Mouse (Mus musculus) heart, postnatal 36 days (tissue): ENCODE results near the gene Agpat3. TPM values are rescaled to one million over a fixed set of nuclear protein-coding genes. Genes with fewer than 3 reads are reported as not detected.

Source experiments
- DNase-seq, 2 experiments: peaks; one replicate each; pipeline ENCODE4 v3.0.0; 2021 to 2022
- intact Hi-C: fragments of 180-260 bp; cut with DNase I; formaldehyde crosslinking; loops from one replicate; pipeline ENCODE4 v1.15.1; 2025
- total RNA-seq, 2 experiments: library from RNA; stranded (reverse); gene quantifications; 2 replicates each; pipeline ENCODE4 v1.2.3; 2021

Agpat3 gene
- total RNA-seq, 2 experiments from 2014 or later: 232 to 266 TPM

DNA sequence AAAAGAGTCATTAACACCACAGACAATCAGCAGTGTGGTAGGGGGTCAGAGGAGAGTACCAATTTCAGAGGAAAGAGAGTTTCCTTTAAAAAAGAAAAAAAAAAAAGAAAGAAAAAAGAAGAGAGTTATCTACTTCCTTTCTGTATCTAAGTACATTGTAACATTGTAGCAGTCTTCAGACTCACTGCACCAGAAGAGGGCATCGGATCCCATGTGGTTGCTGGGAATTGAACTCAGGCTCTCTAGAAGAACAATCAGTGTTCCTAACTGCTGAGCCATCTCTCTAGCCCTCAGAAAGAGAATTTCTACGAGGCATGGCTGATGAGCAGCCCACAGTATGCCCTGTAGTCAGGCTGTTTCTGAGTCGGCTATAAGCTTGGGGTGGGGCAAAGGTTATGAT is 86.4 kb downstream of the Agpat3 start:
- DNase-seq: no peak
- intact Hi-C loops: no loop called here

DNA sequence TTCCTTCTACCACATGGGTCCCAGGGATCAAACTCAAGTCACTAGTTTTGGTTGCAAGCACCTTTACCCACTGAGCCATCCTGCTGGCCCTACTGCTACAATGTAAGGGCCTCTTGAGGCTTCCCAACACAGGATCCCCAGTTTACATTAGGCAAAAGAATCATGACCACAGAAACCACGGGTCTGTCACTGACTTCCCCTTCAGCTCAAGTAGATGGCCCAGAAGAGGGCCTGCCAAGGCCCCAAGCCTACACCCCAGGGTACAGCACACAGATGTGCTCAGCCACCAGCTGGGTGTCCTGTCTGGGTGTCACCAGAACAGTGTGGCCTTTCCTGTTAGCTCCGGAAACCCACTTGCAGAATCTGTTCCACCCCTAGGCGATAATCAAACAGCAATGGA is 87.6 kb downstream of the Agpat3 start:
- intact Hi-C loops: no loop called here
- no peak for DNase-seq

DNA sequence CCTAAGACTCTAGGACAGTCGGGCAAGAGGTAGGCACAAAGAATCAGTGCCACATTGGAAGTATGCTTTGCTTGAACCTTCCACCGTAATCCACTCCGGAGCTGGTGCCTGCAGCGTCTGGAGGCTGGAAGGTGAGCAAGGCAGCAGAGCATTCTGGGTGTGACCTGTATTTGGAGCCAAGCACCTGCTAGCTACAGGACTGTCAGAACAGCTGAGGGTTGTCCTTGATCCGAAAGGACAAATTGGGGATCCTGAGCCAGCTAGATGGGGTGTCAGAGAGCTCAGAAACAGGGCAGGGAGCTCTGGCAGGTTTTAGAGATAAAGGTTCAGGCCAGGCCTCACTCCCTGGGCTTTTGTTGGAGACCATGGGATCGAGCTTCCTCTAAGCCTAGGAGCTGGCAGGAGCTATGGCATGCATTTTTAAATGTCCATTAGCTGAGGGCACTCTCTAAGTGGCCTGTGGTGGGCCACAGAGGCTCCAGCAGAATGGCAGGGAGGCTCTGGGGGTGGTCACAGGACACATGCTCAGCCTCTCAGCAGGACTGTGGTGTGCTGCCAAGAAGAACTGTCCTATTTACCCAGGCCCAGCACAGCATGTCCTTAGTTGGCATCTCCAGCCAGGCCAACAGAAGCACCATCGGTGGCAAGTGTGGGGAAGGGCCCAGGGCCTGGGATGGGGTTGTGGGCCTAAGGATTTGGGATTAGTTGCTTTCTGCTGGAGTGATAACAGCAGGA is 91.2 kb downstream of the Agpat3 start:
- intact Hi-C loops: no loop called here
- DNase-seq: no peak

DNA sequence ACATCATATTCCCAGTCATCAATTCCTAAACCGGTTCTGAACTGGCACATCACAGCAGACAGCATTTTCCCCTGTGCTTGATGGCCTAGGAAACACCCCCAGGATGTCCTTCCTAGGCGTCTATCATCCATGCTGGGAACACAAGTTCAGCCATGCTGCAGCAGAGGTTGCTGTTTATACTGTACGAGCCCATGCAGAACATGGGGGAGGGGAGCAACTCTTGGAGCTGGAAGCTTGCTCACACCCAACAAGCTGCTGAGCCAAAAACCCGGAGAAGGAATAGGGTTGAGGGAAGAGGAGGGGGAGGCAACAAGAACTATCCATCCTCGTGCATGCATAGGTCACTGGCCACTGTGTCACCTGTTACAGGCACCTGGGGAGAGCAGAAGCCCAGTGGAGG is 92.0 kb downstream of the Agpat3 start:
- no peak for DNase-seq
- intact Hi-C loops: no loop called here

DNA sequence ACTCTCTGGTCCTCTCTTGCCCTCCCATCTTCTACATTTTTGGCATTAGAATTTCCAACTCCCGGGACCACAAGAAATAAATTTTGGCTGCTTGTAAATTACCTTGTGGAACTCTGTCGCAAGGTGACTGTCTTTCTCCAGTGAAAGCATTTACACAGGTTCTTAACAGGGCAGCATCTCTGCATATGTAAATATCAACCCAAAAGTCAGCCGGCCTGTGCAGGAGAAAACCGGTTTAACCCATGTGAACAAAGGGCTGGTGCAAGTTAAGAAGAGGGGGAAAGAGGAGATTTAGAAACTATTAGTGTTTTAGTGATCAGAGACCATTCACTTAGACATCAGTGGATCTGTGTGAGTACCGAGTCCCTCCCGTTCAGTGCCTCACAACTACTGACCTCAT is 92.6 kb downstream of the Agpat3 start:
- intact Hi-C loops: no loop called here
- no peak for DNase-seq

DNA sequence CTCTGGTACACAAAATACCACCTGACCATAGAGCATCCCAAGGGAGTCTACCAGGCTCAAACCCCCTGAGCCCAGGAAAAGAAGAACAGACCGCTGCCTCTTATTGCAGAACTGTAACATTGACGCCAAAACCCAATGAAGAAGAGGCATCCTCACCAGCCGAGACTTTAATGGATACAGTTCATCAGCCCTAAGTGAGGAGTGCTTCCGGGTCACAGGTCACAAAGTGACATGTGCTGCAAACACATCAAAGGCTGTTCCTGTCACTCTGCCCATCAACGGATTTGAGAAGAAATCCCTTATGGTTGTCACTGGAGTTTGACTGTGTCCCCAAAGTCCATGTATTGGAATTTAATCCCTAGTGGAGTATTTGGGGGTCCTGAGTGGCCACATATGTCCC is 93.1 kb downstream of the Agpat3 start:
- no peak for DNase-seq
- intact Hi-C loops: no loop called here

DNA sequence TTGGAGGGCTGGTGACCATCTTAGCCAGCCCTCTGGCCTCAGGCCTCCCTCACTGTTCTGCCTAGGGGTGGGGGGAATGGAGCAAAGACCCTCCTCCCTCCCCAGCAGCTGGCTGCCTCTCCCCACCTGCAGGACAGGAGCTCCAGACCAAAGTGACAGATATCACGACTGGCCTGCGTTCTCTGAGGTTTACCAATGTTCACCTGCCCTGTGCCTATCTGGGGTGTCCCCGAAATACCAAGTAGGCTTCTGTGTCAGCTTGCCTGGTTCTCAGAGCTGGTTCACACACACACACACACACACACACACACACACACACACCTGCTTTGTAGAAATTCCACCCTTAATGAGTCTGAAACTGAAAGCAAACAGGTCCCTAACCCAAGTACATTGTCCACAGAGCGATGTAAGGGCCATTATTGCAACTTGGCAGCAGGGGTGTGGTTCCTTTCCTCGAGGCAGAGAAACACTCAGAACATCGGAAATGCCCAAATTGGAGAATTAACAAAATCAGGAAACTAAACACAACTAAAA is 94.1 kb downstream of the Agpat3 start:
- no peak for DNase-seq
- intact Hi-C loops: no loop called here

DNA sequence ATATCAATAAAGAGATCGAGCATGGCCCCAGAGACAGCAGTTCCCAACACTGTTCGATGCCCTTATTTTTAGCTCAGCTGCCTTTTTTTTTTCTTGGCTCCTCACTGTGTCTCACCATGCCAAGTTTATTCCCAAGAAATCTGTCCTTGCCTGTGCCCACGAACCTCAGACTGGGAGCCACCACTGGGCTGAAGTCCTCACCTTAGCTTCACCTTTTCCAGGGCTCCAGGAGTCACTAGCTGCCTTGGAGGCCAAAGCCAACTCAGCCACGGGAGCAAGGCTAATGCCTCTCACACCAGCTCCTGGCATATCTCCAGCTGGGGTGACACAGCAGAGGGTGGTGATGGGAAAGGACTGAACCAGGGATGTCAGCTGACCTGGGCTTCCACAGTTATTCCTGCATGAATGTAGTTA is 96.6 kb downstream of the Agpat3 start:
- intact Hi-C loops: no loop called here

DNA sequence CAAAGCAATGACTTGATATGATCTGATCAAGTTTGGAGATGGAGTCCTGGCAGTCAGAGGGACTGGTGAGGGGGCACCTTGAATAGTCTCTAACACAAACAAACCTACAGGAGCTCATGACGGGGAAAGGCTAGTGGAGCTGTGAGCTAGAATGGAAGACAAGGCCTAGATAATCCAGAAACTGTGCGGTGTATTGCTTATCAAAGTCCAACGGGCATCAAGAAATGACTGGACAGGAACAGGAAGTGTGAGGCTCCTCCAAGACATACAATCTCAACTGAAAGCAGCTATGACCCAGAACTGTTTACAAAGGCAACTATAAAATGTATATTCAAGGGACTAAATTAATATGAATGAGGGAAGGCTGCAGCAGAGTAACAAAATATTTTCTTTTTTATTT is 105.1 kb downstream of the Agpat3 start:
- intact Hi-C loops: no loop called here
- DNase-seq: no peak

More for the DNA sequence above, 96.6 kb downstream of the Agpat3 start:
- peak; percentile 60 to 66 for DNase-seq

DNA sequence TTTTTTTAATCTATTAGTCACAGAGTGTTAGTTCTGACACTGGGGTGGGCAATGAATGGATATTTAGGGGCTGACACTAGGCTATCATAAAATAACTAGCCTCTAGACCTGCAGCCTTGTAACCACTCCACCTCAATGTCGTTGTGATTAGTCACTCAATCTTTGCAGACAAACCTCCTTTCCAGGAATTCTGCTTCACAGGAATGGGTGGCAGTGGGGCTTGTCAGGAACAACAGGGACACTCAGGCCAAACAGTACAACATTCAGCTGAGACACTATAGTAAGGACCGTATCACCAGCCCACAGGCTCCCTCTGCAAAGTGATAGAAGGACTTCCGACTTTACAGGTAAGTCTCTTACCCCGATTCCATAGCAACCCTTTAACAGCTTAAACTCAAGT is 105.6 kb downstream of the Agpat3 start:
- intact Hi-C loops: no loop called here
- DNase-seq: no peak

DNA sequence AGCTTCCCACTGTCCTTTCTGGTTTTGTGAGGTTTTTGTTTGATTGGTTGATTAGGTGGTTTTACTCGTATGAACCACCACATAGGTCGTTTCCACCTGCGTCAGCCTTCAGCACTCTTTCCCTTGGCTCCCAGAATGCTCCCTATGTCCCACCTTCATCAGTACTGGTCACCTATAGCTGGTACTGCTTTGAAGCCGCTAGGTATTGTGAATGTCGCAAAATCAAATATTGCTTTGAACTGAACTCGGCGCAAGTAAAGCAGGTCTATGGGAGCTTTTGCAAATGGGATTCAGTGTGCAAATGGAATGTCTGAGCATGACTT is 107.1 kb downstream of the Agpat3 start:
- intact Hi-C loops: loop anchor here (1.0 kb wide), 1 partner anchor 60 kb away; the partner anchor contains the start of gene Pwp2
- DNase-seq: no peak

DNA sequence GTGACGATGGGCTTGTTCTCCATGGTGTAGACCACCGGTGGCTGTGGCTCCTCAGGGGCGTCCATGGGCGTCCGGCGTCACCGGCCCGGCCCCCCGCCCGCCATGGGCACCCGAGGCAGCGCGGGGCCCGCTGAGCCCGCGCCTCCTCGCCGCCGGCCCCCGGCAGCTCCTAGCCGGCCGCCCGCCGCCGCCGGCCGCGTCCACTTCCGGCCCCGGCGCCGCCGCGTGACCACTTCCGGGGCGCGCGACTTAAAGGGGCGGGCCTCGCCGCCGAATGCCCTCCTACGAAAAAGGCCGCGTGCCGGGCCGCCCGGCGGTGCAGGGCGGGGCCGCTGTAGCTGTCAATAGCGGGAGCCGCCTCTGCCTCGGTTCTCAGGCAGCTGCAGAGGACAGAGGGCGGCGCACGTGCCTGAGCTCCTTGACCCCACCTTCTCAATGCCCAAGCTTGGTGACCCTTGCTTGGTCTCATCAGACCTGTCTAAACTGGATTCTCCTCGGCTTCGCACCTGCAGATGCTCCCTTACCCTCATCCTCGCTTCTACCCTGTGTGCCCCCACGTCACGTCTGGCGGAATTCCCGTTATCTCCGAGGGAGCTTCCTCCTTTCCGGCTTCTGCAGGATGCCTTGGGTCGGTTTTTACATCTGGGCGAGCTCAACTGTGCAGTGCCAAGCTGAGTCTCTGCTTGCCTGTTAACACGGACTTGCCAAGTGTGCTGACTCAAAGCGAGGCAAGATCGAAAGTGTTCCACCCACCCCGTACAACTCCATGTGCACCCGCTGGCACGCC is 107.7 kb downstream of the Agpat3 start, which contains the start of gene Trappc10:
Gene Trappc10 (minus strand): TSS at position 204 of the 787 bp plus-strand sequence.
- peak; percentile 89 for DNase-seq
- intact Hi-C loops: loop anchor here (1.0 kb wide), 2 partner anchors 59 to 168 kb away; partner anchors contain the start of gene Pwp2

DNA sequence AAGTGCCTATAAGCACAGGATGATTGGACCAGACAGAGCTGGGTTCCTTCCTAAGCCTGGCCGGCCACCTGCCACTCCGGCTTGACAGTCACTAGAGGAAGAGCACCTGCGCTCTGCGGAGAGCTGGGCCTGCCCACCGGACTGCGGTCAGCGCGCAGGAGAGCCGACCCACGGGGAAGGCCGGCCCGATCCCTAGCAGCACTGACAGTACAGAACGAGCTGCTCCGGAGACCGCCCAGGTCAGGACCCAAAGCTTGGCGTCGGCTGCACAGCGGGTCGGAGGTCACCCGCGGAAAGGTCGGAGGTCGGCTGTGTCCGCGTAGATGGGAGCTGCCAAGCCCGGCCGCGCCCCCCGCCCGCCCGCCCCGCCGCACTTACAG is 108.2 kb downstream of the Agpat3 start:
- DNase-seq: peak in 1 of 2 experiments; percentile 49
- intact Hi-C loops: loop anchor here (1.0 kb wide), 1 partner anchor 168 kb away; no protein-coding TSS in a partner anchor

DNA sequence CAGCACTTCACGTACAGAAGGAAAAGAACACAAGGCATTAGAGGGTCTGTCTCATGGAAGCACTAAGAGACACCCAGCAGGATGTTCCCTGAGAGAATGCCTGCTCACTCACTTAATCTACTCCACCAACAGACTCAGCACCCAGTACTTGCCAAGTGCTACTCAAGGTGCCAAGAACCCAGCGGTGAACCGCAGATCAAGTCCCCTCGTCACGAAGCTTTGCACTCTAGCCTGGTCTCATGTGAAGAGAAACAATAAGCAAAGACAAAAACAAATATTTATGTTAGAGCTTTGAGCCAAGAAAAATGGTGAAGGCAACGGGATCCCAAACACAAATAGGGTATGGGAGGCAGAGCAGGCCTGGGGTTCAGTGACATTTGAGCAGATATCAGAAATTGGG is 113.4 kb downstream of the Agpat3 start:
- DNase-seq: no peak
- intact Hi-C loops: no loop called here

DNA sequence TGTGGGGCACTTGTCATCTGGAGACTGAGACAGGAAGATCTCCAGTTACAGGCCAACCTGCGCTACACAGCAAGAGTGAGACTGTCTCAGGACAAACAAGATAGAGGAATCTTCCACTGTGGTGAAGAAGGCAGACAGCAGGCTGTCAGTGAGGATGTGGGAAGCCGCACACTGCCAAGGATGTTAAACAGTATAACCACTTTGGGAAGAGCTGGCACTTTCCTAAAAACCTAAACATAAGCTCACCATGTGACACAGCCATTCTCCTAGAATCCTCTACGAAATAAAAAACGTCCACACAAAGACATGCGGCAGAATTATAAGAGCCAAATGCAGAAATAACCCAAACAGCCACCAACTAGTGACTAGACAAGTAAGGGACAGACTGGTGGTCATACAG is 114.0 kb downstream of the Agpat3 start:
- intact Hi-C loops: no loop called here
- DNase-seq: no peak

DNA sequence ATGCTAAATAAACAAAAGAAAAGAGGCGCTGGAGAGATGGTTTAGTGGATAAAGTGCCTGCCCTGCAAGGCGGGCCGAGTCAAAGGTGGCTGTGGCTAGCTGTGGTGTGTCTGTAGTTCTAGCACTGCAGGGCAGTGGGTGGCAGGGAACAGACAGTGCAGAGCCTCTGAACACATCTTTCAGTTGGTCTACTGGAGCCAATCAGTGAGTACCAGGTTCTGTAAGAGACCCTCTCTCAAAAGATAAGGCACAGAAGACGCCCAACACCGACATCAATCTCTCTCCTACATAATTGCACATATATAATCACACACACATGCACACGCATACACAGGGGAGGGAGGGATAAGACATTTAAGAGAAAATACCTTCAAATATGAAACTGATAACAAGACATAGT is 114.5 kb downstream of the Agpat3 start:
- intact Hi-C loops: no loop called here
- DNase-seq: no peak

DNA sequence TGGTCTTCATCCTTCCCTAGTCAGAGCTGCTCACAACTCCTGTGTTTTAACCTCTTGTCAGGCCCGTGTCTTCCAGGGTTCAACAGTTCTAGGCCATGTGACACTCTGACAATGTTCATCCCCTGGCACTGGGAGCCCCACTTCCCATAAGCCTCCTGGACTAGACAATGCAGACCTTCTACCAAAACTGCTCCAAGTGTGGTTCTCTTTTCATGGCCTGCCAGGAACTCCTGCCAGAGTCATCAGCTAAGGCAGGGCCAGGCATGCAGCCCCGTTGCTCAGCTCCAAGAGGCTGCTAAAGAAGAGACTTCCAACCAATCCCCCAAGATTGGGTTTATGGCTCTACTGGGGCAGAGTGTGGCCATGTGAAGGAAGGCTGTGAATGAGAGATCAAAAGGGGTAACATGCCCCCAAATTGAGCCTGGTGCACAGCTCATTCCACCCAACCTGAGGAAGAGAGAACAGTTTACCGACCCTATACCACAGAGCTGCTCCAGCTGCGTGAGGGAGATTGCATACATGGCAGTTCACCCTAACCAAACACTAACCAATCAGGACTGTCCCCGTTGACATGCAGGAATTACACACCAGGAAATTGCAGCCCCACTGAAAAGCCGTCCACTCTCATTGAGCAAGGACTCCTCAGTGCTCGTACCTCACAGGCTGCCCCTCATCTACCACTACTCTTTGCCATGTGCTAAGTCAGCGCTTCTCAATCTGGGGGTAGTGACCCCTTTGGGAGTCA is 115.2 kb downstream of the Agpat3 start:
- intact Hi-C loops: no loop called here
- DNase-seq: no peak

DNA sequence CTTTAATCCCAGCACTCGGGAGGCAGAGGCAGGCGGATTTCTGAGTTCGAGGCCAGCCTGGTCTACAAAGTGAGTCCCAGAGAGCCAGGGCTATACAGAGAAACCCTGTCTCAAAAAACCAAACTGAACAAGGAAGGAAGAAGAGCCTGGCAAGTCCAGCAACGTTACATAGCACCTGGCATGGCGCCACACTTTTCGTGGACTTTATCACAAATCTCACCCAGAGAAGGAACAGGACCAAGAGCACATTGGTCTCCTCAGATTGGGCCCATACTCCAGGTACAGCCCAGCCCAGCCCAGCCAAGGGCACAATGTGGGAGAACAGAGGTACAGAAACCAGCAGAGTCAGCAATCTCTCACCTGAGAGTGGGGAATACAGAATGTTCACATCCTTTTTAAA is 118.5 kb downstream of the Agpat3 start:
- intact Hi-C loops: no loop called here
- DNase-seq: no peak

DNA sequence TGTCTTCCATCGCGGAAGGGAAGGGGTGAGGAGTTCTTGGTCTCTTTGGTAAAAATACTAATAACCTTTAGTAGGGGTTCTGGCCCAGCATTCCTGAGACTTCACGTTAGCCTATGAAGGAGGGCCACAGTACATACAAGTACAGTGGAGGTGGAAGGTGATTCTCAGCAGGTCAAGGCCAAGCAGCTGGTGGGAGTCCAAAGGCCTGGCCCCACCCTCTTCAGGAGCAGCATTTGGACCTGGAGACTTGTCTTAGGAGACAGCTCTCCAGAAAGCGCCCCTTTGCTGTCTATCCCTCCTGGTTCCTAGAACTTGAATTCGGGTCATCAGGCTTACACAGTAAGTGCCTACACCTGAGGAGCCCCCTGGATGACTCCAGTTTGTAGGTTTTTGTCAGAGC is 119.1 kb downstream of the Agpat3 start:
- intact Hi-C loops: no loop called here

DNA sequence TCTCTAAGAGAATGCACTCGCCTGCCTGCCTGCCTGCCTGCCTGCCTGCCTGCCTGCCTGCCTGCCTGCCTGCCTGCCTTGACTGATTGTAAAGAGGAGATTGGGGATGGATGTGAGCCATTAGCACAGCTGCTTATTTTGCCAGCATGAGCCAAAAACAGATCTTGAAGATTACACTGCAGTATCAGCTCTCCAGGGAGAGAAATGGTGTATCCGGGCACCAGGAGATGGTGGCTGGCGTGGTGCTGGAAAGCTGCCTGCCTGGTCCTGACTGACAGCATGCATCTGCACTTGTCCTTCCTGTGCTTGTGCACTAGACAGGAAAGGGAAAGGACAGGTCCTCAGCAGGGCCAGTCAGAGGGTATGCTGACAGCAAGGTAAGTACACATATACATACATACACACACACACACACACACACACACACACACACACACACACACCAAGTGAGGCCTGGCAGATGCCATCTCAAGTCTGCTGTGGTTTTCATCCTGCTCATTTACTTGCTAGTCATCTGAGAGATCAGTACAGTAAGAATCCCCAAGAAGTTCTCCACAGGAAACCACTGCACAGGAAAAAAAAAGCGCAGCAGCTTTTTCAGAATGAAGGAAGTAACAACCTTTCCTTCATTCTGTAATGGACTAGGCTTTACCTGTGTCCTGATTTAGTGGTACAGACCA is 119.8 kb downstream of the Agpat3 start:
- intact Hi-C loops: no loop called here
- DNase-seq: no peak

More for the DNA sequence above, 119.1 kb downstream of the Agpat3 start:
- DNase-seq: no peak

DNA sequence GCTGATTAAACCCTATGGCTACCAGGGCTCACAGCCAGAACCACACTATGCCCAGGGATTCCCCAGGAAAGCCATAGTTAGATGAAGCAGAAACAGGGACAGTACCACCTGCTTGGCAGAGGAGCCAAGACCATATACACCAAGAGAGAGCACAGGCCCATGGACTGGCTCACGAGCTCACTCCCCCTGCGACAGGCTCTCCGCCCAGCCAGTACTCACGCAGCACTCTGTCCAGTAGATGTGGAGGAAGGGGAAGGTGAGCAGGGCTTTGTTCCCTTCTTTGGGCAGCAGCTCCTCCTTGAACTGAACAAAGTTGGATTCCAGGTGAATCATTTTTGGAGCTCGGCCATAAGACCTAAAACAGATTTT is 123.7 kb downstream of the Agpat3 start:
- intact Hi-C loops: no loop called here
- no peak for DNase-seq
